Mouse (Mus musculus) heart, postnatal 0 days (tissue): Measurements from ENCODE around the gene Prickle1.

Experiments used
- CTCF ChIP-seq: IDR thresholded peaks from 2 replicates; pipeline ENCODE4 v1.5.1; 2016; ENCODE audit warnings: antibody characterized with exemption, control low read depth, low read depth
- EP300 ChIP-seq: IDR thresholded peaks from 2 replicates; pipeline ENCODE4 v1.6.1; 2016; ENCODE audit warnings: antibody characterized with exemption, low read depth

GRCm38 (mm10) chr15:93539415-93539814, 56.3 kb downstream of the Prickle1 start:
- TF ChIP-seq EP300 (no peak), CTCF (no peak)
